Mouse (Mus musculus) E14TG2a.4 (cell line): ENCODE data around the gene 4930522H14Rik.

ENCODE experiments used
- CTCF ChIP-seq: conservative IDR thresholded peaks from 2 replicates; pipeline ENCODE4 v1.5.1; 2014; ENCODE audit warnings: low read length
- POU5F1 ChIP-seq: IDR thresholded peaks from 2 replicates; pipeline ENCODE4 v1.6.1; 2014; ENCODE audit warnings: low read length, borderline replicate concordance

- TF ChIP-seq CTCF (no peak), POU5F1 (no peak)
These were observed 59.5 kb downstream of the 4930522H14Rik start for GRCm38 (mm10) chr4:109471606-109472005.
